Mouse (Mus musculus): ENCODE data around the gene Rnf113a2. TPM values are rescaled to one million over a fixed set of nuclear protein-coding genes. Genes with fewer than 3 reads are reported as not detected.

Gene Rnf113a2
- total and polyA plus RNA-seq, 3 experiments: 3.7 to 11.7 (median 8.4) TPM

DNA sequence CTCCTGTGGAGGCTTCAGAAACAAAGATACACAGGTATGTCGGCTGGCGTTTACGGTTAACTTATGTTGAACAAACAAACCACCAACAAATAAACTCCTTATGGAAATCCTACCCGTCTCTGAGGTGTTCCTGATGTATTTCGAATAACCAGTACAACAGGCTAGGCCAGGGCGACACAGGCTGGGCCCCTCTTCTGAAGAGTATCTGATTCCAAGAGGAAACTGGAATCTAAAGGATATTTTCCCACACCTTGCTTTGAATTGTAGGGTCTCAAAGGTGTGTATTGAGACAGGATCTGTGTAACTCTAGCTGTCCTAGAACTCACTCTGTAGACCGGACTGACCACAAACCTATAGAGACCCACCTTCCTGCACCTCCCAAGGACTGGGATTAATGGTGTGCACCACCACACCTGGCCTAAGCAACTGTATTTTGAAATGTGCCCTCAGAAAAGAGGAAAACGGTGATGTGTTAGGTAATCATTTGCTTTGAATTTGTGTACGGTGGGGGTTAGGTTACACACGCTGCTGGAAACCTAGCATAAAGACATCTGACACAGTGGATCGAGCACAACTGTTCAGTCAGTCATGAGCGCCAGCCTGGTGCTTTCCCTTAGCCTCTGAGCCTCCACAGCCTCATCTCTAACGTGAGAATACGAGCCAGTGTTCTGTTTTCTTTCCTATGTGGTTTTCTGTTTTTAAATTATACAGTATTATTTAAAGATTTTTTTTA is 19.9 kb upstream of the Rnf113a2 start:
- Histone ChIP-seq H3K27me3 (ENCODE audit: control insufficient read depth, insufficient read depth, low read length) (no peaks in the 10 kb centered on the region), H3K27ac (no peak overlapping the region), H3K79me2 (replicated peaks; ENCODE audit: control insufficient read depth, insufficient read depth, low read length) (no peaks in the 10 kb centered on the region), H3K36me3 (ENCODE audit: control insufficient read depth, insufficient read depth, low read length) (no peaks in the 10 kb centered on the region), H3K4me1 (ENCODE audit: control insufficient read depth, insufficient read depth, low read length) (no peaks in the 10 kb centered on the region), H3K9ac (ENCODE audit: low read depth, low read length) (no peak overlapping the region), H3K4me3 (no peak overlapping the region)
- WGBS: 91% methylated on average over 14 of the region's 14 CpGs
- TF ChIP-seq POLR2A (IDR thresholded peaks at IDR 0.05; ENCODE audit: insufficient read depth, low read depth, low read length): no peak
- no peak for TF ChIP-seq CTCF (IDR thresholded peaks at IDR 0.05)
- intact Hi-C loops (cut with DNase I): no loop called here
- DNase-seq: no peak

DNA sequence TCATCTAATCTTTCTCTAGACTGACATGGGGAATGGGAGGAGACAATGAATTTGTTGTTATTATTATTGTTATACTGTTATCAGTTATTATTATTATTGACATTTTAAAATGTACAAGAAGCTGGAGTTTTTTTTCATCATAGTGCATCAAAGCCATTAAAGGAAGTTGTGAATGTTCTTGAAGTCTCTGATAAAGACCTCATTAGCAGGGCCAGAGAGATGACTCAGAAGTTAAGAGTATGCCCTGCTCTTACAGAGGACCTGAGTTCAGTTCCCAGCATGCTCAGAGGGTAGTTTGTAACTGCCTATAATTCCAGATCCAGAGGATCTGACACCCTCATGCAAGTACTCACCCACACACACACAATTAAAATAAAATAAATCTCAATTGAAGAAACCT is 19.3 kb upstream of the Rnf113a2 start:
- Histone ChIP-seq H3K36me3 (ENCODE audit: control insufficient read depth, insufficient read depth, low read length) (no peaks in the 10 kb centered on the region), H3K4me1 (ENCODE audit: control insufficient read depth, insufficient read depth, low read length) (no peaks in the 10 kb centered on the region), H3K4me3 (no peak overlapping the region), H3K79me2 (replicated peaks; ENCODE audit: control insufficient read depth, insufficient read depth, low read length) (no peaks in the 10 kb centered on the region), H3K27me3 (ENCODE audit: control insufficient read depth, insufficient read depth, low read length) (no peaks in the 10 kb centered on the region), H3K9ac (ENCODE audit: low read depth, low read length) (no peak overlapping the region), H3K27ac (no peak overlapping the region)
- no peak for DNase-seq
- intact Hi-C loops (cut with DNase I): no loop called here
- TF ChIP-seq CTCF (IDR thresholded peaks at IDR 0.05) (no peak), EP300 (IDR thresholded peaks at IDR 0.05; ENCODE audit: insufficient read depth, low read depth, low read length) (no peak), POLR2A (IDR thresholded peaks at IDR 0.05; ENCODE audit: insufficient read depth, low read depth, low read length) (no peak)

DNA sequence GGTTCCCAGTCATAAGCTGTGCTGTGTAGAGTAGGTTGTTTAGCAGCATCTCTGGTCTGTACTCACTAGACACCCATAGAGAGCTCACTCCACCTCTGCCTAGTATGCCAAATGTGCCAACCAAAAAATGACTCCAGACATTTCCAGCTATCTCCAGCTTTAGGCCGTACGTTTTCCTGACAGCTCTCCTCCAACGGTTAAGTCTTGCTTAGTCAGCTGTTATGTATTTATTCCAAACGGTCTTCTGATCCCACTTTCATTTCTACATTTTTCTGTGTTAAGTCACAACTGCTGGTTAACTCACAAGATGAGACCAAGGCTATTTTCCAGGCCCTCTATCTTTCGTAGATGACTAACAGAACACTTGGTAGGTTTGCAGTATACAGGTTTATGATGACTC is 18.4 kb upstream of the Rnf113a2 start:
- no peak for DNase-seq
- no peak overlapping the region for H3K27ac ChIP-seq
- H3K79me2 ChIP-seq (replicated peaks; ENCODE audit: control insufficient read depth, insufficient read depth, low read length): no peaks in the 10 kb centered on the region
- no peaks in the 10 kb centered on the region for H3K36me3 ChIP-seq (ENCODE audit: control insufficient read depth, insufficient read depth, low read length)
- intact Hi-C loops (cut with DNase I): no loop called here
- no peaks in the 10 kb centered on the region for H3K4me1 ChIP-seq (ENCODE audit: control insufficient read depth, insufficient read depth, low read length)
- H3K9ac ChIP-seq (ENCODE audit: low read depth, low read length): no peak overlapping the region
- no peak overlapping the region for H3K4me3 ChIP-seq
- no peaks in the 10 kb centered on the region for H3K27me3 ChIP-seq (ENCODE audit: control insufficient read depth, insufficient read depth, low read length)
- 90% methylated on average over 5 of the region's 5 CpGs for WGBS
- TF ChIP-seq EP300 (IDR thresholded peaks at IDR 0.05; ENCODE audit: insufficient read depth, low read depth, low read length) (no peak), CTCF (IDR thresholded peaks at IDR 0.05) (no peak), POLR2A (IDR thresholded peaks at IDR 0.05; ENCODE audit: insufficient read depth, low read depth, low read length) (no peak)

DNA sequence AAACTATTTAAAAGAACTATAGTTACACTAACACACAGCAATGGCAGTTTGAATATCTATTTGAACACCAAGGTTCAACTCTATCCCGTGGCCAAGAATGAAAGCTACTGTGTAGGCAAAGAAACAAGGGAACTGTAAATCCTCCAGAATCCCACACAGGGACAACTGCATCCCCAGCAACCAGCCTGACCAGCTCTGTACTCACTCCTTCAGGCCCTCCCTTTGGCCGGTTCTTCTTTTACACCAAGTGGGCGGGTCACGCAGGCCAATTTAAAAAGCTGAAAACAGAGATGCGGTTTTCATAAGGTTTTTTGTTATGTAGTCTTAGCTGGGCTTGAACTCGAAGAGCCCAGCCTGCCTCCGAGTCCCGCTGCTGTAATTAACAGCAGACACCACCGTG is 17.9 kb upstream of the Rnf113a2 start:
- Histone ChIP-seq H3K9ac (ENCODE audit: low read depth, low read length) (no peak overlapping the region), H3K27ac (no peak overlapping the region), H3K27me3 (ENCODE audit: control insufficient read depth, insufficient read depth, low read length) (no peaks in the 10 kb centered on the region), H3K79me2 (replicated peaks; ENCODE audit: control insufficient read depth, insufficient read depth, low read length) (no peaks in the 10 kb centered on the region), H3K4me1 (ENCODE audit: control insufficient read depth, insufficient read depth, low read length) (no peaks in the 10 kb centered on the region), H3K36me3 (ENCODE audit: control insufficient read depth, insufficient read depth, low read length) (no peaks in the 10 kb centered on the region), H3K4me3 (no peak overlapping the region)
- intact Hi-C loops (cut with DNase I): no loop called here
- TF ChIP-seq EP300 (IDR thresholded peaks at IDR 0.05; ENCODE audit: insufficient read depth, low read depth, low read length) (no peak), CTCF (IDR thresholded peaks at IDR 0.05) (no peak), POLR2A (IDR thresholded peaks at IDR 0.05; ENCODE audit: insufficient read depth, low read depth, low read length) (no peak)
- no peak for DNase-seq
- 87% methylated on average over 9 of the region's 9 CpGs for WGBS

DNA sequence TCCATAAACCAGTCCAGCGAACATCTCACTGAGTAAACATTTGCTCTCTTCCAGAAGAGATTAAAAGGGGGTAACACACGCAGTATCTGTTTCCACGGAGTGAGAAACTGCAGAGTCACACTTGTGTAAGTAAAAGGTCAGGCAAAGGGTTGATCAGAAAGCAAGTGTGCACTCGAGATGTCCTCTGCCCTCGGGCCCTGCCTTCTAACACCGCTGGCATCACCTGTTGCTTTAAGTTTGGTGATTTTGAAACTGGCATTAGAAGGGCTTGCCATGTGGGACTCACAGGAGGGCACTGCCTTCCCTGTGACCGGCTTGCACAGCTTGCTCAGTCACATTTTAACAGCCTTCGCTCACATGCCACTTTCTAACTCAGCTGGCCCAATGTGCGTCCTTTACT is 17.3 kb upstream of the Rnf113a2 start:
- no peak overlapping the region for H3K4me3 ChIP-seq
- H3K79me2 ChIP-seq (replicated peaks; ENCODE audit: control insufficient read depth, insufficient read depth, low read length): no peaks in the 10 kb centered on the region
- TF ChIP-seq EP300 (IDR thresholded peaks at IDR 0.05; ENCODE audit: insufficient read depth, low read depth, low read length) (no peak), POLR2A (IDR thresholded peaks at IDR 0.05; ENCODE audit: insufficient read depth, low read depth, low read length) (no peak), CTCF (IDR thresholded peaks at IDR 0.05) (no peak)
- no peak overlapping the region for H3K9ac ChIP-seq (ENCODE audit: low read depth, low read length)
- no peak overlapping the region for H3K27ac ChIP-seq
- no peaks in the 10 kb centered on the region for H3K4me1 ChIP-seq (ENCODE audit: control insufficient read depth, insufficient read depth, low read length)
- no peaks in the 10 kb centered on the region for H3K36me3 ChIP-seq (ENCODE audit: control insufficient read depth, insufficient read depth, low read length)
- intact Hi-C loops (cut with DNase I): no loop called here
- DNase-seq: no peak
- no peaks in the 10 kb centered on the region for H3K27me3 ChIP-seq (ENCODE audit: control insufficient read depth, insufficient read depth, low read length)
- 67% methylated on average over 9 of the region's 9 CpGs for WGBS

DNA sequence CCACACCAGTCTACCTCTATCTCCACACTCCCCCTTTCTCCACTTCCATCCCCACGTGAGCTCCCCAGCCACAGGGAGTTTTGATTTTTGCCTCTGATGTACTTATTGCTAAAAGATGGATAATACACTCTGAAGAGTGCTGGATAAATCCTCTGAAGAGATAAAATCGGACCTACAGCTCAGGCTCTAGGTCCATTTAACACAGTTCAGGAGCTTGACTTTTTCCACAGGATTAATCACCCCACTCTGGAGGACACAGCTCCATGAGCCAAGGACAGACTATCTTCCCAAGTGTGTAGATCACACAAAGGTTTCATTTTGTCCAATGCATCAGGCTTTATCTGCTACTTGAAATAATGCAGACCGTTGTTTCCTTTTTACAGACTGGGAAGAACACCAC is 16.9 kb upstream of the Rnf113a2 start:
- Histone ChIP-seq H3K9ac (ENCODE audit: low read depth, low read length) (no peak overlapping the region), H3K4me1 (ENCODE audit: control insufficient read depth, insufficient read depth, low read length) (no peaks in the 10 kb centered on the region), H3K27me3 (ENCODE audit: control insufficient read depth, insufficient read depth, low read length) (no peaks in the 10 kb centered on the region), H3K27ac (no peak overlapping the region), H3K4me3 (no peak overlapping the region), H3K79me2 (replicated peaks; ENCODE audit: control insufficient read depth, insufficient read depth, low read length) (no peaks in the 10 kb centered on the region), H3K36me3 (ENCODE audit: control insufficient read depth, insufficient read depth, low read length) (no peaks in the 10 kb centered on the region)
- TF ChIP-seq CTCF (IDR thresholded peaks at IDR 0.05): no peak
- no peak for TF ChIP-seq EP300 (IDR thresholded peaks at IDR 0.05; ENCODE audit: insufficient read depth, low read depth, low read length)
- no peak for TF ChIP-seq POLR2A (IDR thresholded peaks at IDR 0.05; ENCODE audit: insufficient read depth, low read depth, low read length)
- intact Hi-C loops (cut with DNase I): no loop called here
- no peak for DNase-seq
- WGBS: 58% methylated on average over 3 of the region's 3 CpGs

All from heart, adult 2 months (tissue).